Mouse (Mus musculus) intestine, embryonic 15.5 days (tissue): ENCODE measurements around the gene Gm21887. TPM values are rescaled to one million over a fixed set of nuclear protein-coding genes. Genes with fewer than 3 reads are reported as not detected.
A peak's percentile ranks its signal among the peaks of the same experiment; 100 is the strongest.
"Not testable (repeated sequence)": the region's sequence is repeated elsewhere in the genome, so short reads cannot be mapped to it uniquely, and the experiment has no call there.

Source experiments
- ATAC-seq: fragments of 200-750 bp; cut with Nextera tagmentation; 2 replicates; pipeline ENCODE4 v1.8.0; 2017; ENCODE audit warnings: moderate TSS enrichment, moderate library complexity
- H3K27ac ChIP-seq: fragments of 300-500 bp; sonication (generic); 2 replicates; pipeline ENCODE4 v1.5.1; 2015; ENCODE audit warnings: mild to moderate bottlenecking, inconsistent platforms
- H3K27me3 ChIP-seq: fragments of 300-500 bp; sonication (generic); replicated peaks from 2 replicates; pipeline ENCODE4 v1.6.1; 2015; ENCODE audit warnings: inconsistent platforms
- H3K36me3 ChIP-seq: fragments of 300-500 bp; sonication (generic); 2 replicates; pipeline ENCODE4 v1.6.1; 2015; ENCODE audit warnings: inconsistent platforms
- H3K4me1 ChIP-seq: fragments of 300-500 bp; sonication (generic); replicated peaks from 2 replicates; pipeline ENCODE4 v1.6.1; 2015; ENCODE audit warnings: inconsistent platforms
- H3K4me2 ChIP-seq: fragments of 300-500 bp; sonication (generic); replicated peaks from 2 replicates; pipeline ENCODE4 v1.6.1; 2015; ENCODE audit warnings: mild to moderate bottlenecking, inconsistent platforms
- H3K4me3 ChIP-seq: fragments of 300-500 bp; sonication (generic); replicated peaks from 2 replicates; pipeline ENCODE4 v1.5.1; 2015; ENCODE audit warnings: inconsistent platforms
- H3K9ac ChIP-seq: fragments of 300-500 bp; sonication (generic); 2 replicates; pipeline ENCODE4 v1.6.1; 2015; ENCODE audit warnings: inconsistent platforms
- H3K9me3 ChIP-seq: fragments of 300-500 bp; sonication (generic); 2 replicates; pipeline ENCODE4 v1.6.1; 2016; ENCODE audit warnings: inconsistent platforms
- WGBS: fragments of 180-500 bp; shearing (Covaris S2); methylation state at CpG from one replicate; pipeline ENCODE4 v1.1.7; 2015; 5-methylcytosine and 5-hydroxymethylcytosine counted together
- polyA plus RNA-seq: library from polyadenylated mRNA; unstranded; fragments of >200 nt; fragmentation: Nextera tagmentation; extraction: Ambion mirVana; gene quantifications from 2 replicates; pipeline ENCODE4 v1.2.1, GENCODE M21; 2015

Gm21887 gene
- polyA plus RNA-seq, 1 experiment from 2014 or later, result 168 TPM

DNA sequence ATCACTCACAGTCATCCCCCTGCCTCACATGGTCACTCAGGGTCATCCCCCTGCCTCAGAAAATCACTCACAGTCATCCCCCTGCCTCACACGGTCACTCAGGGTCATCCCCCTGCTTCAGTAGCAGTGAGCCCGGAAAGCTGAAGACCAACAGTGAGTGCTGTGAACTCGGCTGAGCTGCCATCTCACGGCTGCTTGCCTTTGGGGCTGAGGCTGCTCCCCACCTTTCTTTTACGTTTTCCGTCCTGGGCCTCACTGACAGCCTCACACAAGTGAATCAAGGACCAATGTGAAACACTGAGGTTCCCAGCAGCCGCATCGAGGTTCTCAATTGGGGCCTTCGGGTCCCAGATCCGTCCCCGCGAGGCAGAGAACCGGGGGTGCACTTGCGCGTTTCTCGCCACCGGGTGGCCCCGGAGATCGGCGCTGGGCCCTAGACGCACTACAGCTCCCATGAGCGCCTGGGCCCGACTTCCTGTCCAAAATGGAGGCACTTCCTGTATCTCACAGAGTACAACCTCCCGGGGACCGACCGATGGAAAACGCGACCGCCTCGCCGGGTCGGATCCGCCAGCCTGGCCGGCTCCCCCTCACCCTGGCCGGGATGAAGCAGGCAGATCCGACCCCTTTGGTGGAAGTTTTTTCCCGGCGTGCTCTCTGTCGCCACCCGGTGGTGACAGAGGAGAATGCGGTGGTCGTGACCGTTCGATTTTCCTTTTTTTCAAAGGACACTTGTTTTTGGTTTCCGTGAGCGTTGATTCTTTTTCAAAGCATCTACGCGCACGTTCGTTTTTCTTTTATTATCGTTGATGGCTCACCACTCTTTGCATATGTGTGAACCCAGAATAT, 22.7 kb upstream of the Gm21887 start:
- Histone ChIP-seq H3K9me3 (peaks cover 22% of the 10 kb centered on the region), H3K4me2 (peak overlapping the region; percentile 35), H3K4me3 (peak overlapping the region; percentile 6; the same call in 1 of the 2 replicates), H3K36me3 (peaks cover 59% of the 10 kb centered on the region)
- not testable (repeated sequence) for H3K9ac ChIP-seq, H3K4me1 ChIP-seq, H3K27ac ChIP-seq, H3K27me3 ChIP-seq
- peak; percentile 92 for ATAC-seq
- 57% methylated on average over 51 of the region's 51 CpGs for WGBS

DNA sequence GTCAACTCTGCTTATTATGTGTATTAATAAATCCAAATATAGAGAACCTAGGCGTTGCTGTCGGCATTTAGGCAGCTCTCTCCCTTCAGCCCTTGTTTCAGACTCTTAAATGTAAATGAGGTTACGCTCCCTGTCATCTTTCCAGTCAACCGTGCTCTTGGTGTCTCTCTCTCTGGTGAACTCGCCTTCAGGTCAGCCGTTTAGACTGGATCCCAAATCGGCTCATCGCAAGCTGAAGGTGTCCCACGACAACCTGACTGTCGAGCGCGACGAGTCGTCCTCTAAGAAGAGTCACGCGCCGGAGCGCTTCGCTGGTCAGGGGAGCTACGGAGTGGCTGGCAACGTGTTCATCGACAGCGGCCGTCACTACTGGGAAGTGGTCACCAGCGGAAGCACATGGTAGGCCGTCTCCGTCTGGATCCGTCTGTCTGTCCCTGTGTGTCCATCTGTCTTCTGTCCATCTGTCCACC, 22.1 kb upstream of the Gm21887 start:
- not testable (repeated sequence) for H3K4me3 ChIP-seq, H3K4me2 ChIP-seq, H3K9ac ChIP-seq, H3K27ac ChIP-seq, H3K4me1 ChIP-seq, H3K27me3 ChIP-seq
- peaks cover 22% of the 10 kb centered on the region for H3K9me3 ChIP-seq
- H3K36me3 ChIP-seq, result peaks cover 53% of the 10 kb centered on the region
- WGBS, result 87% methylated on average over 28 of the region's 28 CpGs
- peak; percentile 23 for ATAC-seq

DNA sequence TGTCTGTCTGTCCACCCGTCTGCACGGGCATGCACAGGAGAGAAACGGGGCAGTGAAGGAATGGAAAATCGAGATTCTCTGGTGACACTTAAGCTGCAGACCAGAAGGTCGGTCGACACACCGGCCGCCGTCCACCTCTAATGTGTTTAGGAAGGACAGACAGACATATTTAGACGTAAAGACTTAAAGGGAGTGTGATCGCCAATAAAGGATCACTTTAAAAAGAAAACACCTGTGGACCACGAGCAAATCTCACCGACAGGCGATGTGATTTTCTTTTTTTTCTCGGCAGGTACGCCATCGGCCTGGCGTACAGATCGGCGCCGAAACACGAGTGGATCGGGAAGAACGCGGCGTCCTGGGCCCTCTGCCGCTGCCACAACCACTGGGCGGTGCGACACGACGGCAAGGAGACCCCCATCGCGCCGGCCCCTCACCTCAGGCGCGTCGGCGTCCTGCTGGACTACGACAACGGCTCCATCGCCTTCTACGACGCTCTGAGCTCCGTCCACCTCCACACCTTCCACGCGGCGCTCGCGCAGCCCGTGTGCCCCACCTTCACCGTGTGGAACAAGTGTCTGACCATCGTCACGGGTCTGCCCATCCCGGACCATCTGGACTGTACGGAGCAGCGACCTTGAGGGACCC, 20.8 kb upstream of the Gm21887 start:
- H3K27me3 ChIP-seq, H3K4me2 ChIP-seq, H3K4me1 ChIP-seq, H3K9ac ChIP-seq, H3K4me3 ChIP-seq, H3K27ac ChIP-seq, ATAC-seq: not testable (repeated sequence)
- Histone ChIP-seq H3K9me3 (peaks cover 22% of the 10 kb centered on the region), H3K36me3 (peaks cover 46% of the 10 kb centered on the region)
- WGBS, result 92% methylated on average over 56 of the region's 56 CpGs

DNA sequence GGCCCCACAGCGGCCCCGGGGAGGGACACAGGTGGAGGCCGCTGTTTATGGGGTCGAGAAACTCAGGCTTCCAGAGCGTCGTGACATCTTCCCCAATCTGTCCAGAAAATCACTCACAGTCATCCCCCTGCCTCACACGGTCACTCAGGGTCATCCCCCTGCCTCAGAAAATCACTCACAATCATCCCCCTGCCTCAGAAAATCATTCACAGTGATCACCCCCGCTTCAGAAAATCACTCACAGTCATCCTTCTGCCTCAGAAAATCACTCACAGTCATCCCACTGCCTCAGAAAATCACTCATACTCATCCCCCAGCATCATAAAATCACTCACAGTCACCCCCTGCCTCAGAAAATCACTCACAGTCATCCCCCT, 20.3 kb upstream of the Gm21887 start:
- Histone ChIP-seq H3K9me3 (peaks cover 22% of the 10 kb centered on the region), H3K36me3 (peaks cover 42% of the 10 kb centered on the region)
- H3K27ac ChIP-seq, ATAC-seq, H3K4me3 ChIP-seq, H3K4me2 ChIP-seq, H3K9ac ChIP-seq, H3K4me1 ChIP-seq, H3K27me3 ChIP-seq: not testable (repeated sequence)
- WGBS, result 84% methylated on average over 8 of the region's 8 CpGs

DNA sequence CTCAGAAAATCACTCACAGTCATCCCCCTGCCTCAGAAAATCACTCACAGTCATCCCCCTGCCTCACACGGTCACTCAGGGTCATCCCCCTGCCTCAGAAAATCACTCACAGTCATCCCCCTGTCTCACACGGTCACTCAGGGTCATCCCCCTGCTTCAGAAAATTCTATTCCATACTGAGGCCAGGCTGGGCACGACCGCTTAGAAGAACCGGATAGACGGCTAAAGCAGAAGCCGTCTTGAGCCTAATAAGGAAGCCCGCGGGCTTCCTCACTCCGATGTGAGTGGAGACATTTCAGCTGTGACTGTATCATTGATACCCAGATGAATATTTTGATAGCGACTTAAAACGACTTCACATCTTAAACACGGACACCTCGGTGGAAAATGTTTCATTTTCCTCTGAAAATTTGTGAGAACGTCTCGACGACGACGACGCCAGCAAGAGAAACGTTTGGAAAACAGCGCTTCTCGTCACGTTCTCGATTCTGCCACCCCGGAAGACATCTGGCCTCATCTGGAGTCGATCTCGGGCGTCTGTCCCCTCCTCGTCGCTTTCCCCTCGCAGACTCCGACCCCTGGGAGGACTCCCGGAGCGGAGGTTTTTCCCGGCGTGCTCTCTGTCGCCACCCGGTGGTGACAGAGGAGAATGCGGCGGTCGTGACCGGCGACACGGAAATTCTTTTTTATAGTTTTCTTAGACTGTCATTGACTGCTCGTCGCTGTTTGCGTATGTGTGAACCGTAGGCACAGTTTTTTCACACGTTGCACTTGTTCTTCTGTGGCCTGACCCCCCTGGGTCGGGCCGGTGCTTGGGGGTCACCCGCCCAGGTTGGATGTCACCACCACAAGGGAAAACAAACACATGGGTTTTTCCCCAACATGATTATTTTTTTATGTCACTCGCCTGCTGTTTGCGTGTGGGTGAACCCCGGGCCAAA, 19.5 kb upstream of the Gm21887 start:
- not testable (repeated sequence) for H3K9ac ChIP-seq, ATAC-seq, H3K27me3 ChIP-seq, H3K4me1 ChIP-seq, H3K4me3 ChIP-seq, H3K4me2 ChIP-seq, H3K27ac ChIP-seq
- peaks cover 34% of the 10 kb centered on the region for H3K36me3 ChIP-seq
- H3K9me3 ChIP-seq, result peaks cover 22% of the 10 kb centered on the region
- 73% methylated on average over 56 of the region's 56 CpGs for WGBS

DNA sequence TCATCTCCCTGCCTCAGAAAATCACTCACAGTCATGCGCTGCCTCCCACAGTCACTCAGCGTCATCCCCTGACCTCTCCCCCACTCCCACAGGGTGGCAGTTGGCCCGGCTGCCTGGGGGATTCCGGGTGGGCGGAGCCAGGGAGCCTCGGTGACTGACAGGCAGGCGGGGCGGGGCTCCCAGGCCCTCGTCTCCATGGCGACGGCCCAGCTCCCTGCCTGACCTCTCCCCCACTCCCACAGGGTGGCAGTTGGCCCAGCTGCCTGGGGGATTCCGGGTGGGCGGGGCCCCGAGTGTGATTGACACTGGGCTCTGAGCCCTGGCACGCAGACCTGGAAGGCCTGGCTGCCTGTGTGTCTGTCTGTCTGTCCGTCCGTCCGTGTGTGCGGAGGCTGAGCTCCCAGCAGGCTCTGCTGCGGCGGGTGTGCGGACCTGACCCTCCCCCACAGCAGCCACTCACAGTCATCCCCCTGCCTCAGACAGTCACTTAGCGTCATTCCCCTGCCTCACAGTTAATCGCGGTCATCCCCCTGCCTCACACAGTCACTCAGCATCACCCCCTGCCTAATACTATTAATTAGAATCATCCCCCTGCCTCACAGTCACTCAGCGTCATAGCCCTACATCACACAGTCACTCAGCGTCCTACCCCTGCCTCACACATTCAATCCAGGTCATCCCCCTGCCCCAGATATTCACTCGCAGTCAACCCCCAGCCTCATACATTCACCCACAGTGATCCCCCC, 18.2 kb upstream of the Gm21887 start:
- ATAC-seq, result peak; percentile 40; the same call in 1 of the 2 replicates

DNA sequence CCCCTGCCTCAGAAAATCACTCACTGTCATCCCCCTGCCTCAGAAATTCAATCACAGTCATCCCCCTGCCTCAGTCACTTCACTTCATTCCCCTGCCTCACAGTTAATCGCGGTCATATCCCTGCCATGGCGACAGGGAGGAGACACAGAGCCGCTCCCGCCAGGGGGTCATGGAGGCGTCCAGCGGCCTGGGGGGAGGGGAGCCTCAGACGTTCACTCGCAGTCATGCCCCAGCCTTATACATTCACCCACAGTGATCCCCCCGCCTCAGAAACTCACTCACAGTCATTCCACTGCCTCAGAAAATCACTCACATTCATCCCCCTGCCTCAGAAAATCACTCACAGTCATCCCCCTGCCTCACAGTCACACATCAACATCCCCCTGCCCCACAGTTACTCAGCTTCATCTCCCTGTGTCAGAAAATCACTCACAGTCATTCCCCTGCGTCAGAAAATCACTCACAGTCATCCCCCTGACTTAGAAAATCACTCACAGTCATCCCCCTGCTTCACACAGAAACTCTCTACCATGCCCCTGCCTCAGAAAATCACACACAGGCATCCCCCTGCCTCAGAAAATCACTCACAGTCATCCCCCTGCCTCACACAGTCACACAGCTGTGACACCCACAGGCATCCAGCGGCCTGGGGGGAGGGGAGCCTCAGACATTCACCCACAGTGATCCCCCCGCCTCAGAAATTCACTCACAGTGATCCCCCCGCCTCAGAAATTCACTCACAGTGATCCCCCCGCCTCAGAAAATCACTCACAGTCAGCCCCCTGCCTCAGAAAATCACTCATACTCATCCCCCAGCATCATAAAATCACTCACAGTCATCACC, 17.2 kb upstream of the Gm21887 start:
- not testable (repeated sequence) for H3K27ac ChIP-seq, H3K4me2 ChIP-seq, H3K4me1 ChIP-seq, H3K4me3 ChIP-seq, ATAC-seq, H3K27me3 ChIP-seq, H3K9ac ChIP-seq
- H3K36me3 ChIP-seq, result peaks cover 23% of the 10 kb centered on the region
- H3K9me3 ChIP-seq, result peaks cover 14% of the 10 kb centered on the region
- 30% methylated on average over 8 of the region's 15 CpGs for WGBS

More for the DNA sequence above, 18.2 kb upstream of the Gm21887 start:
- WGBS, result 12% methylated on average over 11 of the region's 28 CpGs
- H3K9ac ChIP-seq, H3K27me3 ChIP-seq, H3K4me2 ChIP-seq, H3K27ac ChIP-seq, H3K4me1 ChIP-seq, H3K4me3 ChIP-seq: not testable (repeated sequence)
- Histone ChIP-seq H3K9me3 (peaks cover 19% of the 10 kb centered on the region), H3K36me3 (peaks cover 27% of the 10 kb centered on the region)

DNA sequence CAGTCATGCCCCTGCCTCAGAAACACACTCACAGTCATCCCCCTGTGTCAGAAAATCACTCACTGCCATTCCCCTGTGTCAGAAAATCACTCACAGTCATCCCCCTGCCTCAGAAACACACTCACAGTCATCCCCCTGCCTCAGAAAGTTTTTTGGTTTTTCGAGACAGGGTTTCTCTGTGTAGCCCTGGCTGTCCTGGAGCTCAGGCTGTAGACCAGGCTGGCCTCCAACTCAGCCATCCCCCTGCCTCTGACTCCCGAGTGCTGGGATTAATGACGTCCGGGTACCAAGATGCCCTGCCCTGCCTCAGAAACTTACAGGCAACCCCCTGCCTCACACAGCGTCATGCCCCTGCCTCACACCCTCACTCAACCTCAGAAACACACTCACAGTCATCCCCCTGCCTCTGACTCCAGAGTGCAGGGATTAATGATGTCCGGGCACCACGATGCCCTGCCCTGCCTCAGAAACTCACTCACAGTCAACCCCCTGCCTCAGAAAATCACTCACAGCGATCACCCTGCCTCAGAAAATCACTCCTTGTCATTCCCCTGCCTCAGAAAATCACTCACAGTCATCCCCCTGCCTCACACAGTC, 16.4 kb upstream of the Gm21887 start:
- ATAC-seq, result not testable (repeated sequence)

DNA sequence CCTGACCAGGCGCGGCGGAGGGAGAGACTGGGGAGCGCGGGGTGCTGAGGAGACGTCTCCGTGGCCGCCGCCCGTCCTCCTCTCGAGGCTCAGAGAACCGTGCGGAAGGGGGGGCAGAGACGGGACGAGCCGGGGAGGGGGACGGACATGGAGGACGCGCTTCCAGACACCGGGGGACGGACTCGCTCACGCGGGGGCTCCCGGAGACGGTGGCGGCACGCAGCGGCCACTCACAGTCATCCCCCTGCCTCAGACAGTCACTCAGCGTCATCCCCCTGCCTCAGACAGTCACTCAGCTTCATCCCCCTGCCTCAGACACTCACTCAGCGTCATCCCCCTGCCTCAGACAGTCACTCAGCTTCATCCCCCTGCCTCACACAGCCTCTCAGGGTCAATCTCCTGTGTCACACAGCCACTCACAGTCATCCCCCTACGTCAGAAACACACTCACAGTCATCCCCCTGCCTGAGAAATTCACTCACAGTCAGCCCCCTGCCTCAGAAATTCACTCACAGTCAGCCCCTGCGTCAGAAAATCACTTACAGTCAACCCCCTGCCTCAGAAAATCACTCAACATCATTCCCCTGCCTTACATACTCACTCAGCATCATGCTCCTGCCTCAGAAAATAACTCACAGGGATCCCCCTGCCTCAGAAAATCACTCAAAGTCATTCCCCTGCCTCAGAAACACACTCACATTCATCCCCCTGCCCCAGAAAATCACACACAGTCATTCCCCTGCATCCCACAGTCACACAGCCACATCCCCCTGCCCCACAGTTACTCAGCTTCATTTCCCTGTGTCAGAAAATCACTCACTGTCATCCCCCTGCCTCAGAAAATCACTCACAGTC, 15.2 kb upstream of the Gm21887 start:
- not testable (repeated sequence) for H3K9me3 ChIP-seq, ATAC-seq, H3K27me3 ChIP-seq, H3K4me1 ChIP-seq, H3K4me3 ChIP-seq, H3K36me3 ChIP-seq, H3K27ac ChIP-seq, H3K4me2 ChIP-seq, H3K9ac ChIP-seq
- 29% methylated on average over 2 of the region's 33 CpGs for WGBS

More for the DNA sequence above, 16.4 kb upstream of the Gm21887 start:
- not testable (repeated sequence) for H3K4me1 ChIP-seq, H3K4me3 ChIP-seq, H3K9ac ChIP-seq, H3K27me3 ChIP-seq, H3K4me2 ChIP-seq, H3K27ac ChIP-seq
- 60% methylated on average over 4 of the region's 8 CpGs for WGBS
- peaks cover 19% of the 10 kb centered on the region for H3K36me3 ChIP-seq
- H3K9me3 ChIP-seq, result peaks cover 14% of the 10 kb centered on the region
